Mouse (Mus musculus) liver, postnatal 0 days (tissue): Measurements from ENCODE around the gene Cycs. TPM values are rescaled to one million over a fixed set of nuclear protein-coding genes. Genes with fewer than 3 reads are reported as not detected.
A peak's percentile ranks its signal among the peaks of the same experiment; 100 is the strongest.

Experiments
- ATAC-seq: fragments of 200-750 bp; cut with Nextera tagmentation; 2 replicates; pipeline ENCODE4 v1.8.0; 2017; ENCODE audit warnings: mild to moderate bottlenecking, moderate library complexity
- DNase-seq: peaks from one replicate; pipeline ENCODE4 v3.0.0-alpha.2; 2016
- H3K27ac ChIP-seq: fragments of 300-500 bp; sonication (generic); 2 replicates; pipeline ENCODE4 v1.5.1; 2014; ENCODE audit warnings: antibody characterized with exemption, moderate library complexity, mild to moderate bottlenecking, low read depth
- H3K27me3 ChIP-seq: fragments of 300-500 bp; sonication (generic); 2 replicates; pipeline ENCODE4 v1.6.1; 2014; ENCODE audit warnings: low read length, control low read depth, mixed read lengths; ENCODE audit not compliant: insufficient read depth
- H3K36me3 ChIP-seq: fragments of 300-500 bp; sonication (generic); replicated peaks from 2 replicates; pipeline ENCODE4 v1.6.1; 2014; ENCODE audit warnings: mild to moderate bottlenecking, control low read depth, low read length, moderate library complexity, mixed read lengths; ENCODE audit not compliant: insufficient read depth
- H3K4me1 ChIP-seq: fragments of 300-500 bp; sonication (generic); 2 replicates; pipeline ENCODE4 v1.6.1; 2014; ENCODE audit warnings: antibody characterized with exemption, mild to moderate bottlenecking, control low read depth; ENCODE audit not compliant: insufficient read depth
- H3K4me2 ChIP-seq: fragments of 300-500 bp; sonication (generic); 2 replicates; pipeline ENCODE4 v1.6.1; 2014; ENCODE audit warnings: low read depth, mild to moderate bottlenecking, low read length, moderate library complexity, mixed read lengths
- H3K4me3 ChIP-seq: fragments of 300-500 bp; sonication (generic); 2 replicates; pipeline ENCODE4 v1.5.1; 2014; ENCODE audit warnings: low read depth, low read length
- H3K9ac ChIP-seq: fragments of 300-500 bp; sonication (generic); replicated peaks from 2 replicates; pipeline ENCODE4 v1.6.1; 2014; ENCODE audit warnings: mild to moderate bottlenecking, moderate library complexity
- H3K9me3 ChIP-seq: fragments of 300-500 bp; sonication (generic); 2 replicates; pipeline ENCODE4 v1.6.1; 2016; ENCODE audit warnings: mild to moderate bottlenecking, control low read depth, low read length, mixed read lengths
- CTCF ChIP-seq: sonication (generic); IDR thresholded peaks from 2 replicates; pipeline ENCODE4 v1.5.1; 2016; ENCODE audit warnings: antibody characterized with exemption, low read depth
- EP300 ChIP-seq: IDR thresholded peaks from 2 replicates; pipeline ENCODE4 v1.6.1; 2016; ENCODE audit warnings: antibody characterized with exemption, low read depth, mild to moderate bottlenecking
- WGBS: fragments of 180-500 bp; shearing (Covaris S2); extraction: QIAGEN DNeasy Blood & Tissue Kit; methylation state at CpG from one replicate; pipeline ENCODE4 v1.1.7; 2014; ENCODE audit not compliant: insufficient replicate concordance; 5-methylcytosine and 5-hydroxymethylcytosine counted together
- polyA plus RNA-seq: library from polyadenylated mRNA; unstranded; fragments of >200 nt; fragmentation: Nextera tagmentation; extraction: Ambion mirVana; gene quantifications from 2 replicates; pipeline ENCODE4 v1.2.1, GENCODE M21; 2015

Cycs gene
- polyA plus RNA-seq, 1 experiment from 2014 or later: 73.2 TPM

DNA sequence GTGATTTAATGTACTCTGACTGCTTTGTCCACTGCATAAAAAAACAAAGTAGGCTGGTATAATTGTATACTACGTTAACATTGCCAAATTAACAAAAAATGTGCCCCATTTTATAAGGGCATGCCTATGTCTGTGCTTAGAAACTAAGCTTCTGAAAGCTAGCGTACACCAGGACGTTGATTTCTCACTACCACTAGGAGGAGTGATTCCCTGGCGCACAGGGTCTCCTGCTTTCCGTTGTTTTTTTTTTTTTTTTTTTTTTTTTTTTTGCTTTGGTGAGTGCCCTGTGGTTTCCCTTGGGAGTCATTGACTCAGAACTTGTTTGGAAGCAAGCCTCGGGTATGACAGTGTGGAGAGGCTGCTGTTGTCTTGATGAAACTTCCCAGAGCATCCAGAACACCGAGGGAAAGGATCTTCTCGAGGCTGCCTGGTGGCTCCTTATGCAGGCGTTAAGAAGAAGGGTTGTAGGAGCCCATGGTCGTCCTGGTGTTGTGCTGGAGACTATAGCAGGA lies 27.1 kb upstream of the Cycs start:
- H3K36me3 ChIP-seq: no peaks in the 10 kb centered on the region
- no peak overlapping the region for H3K4me2 ChIP-seq
- no peak for ATAC-seq
- peaks cover 6% of the 10 kb centered on the region for H3K4me1 ChIP-seq
- no peak for DNase-seq
- no peak overlapping the region for H3K9ac ChIP-seq
- H3K4me3 ChIP-seq: no peak overlapping the region
- WGBS: 72% methylated on average over 10 of the region's 10 CpGs
- no peaks in the 10 kb centered on the region for H3K27me3 ChIP-seq
- no peak overlapping the region for H3K27ac ChIP-seq
- H3K9me3 ChIP-seq: no peaks in the 10 kb centered on the region
- 0 out of 2 replicates have a peak, but pooled peaks have one; percentile 7 for TF ChIP-seq CTCF
- no peak for TF ChIP-seq EP300

DNA sequence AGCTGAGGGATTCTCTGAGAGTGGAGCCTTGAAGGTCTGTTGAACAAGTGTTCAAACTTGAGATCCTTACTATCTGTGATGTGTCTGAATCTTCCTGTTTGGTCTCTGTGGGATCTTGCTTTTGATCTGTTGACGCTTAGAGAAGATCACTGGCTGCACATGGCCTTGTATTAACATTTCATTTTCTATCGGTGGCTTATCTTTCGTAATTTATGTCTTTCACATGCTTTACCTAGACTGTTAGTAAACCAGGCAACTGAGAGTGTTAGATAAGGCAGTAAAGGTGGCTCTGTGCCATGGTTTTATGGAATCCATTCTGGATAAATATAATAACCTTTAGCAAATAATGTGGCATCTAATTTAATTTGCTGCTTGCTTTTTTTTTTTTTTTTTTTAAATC lies 23.9 kb upstream of the Cycs start:
- Histone ChIP-seq H3K4me1 (peaks cover 6% of the 10 kb centered on the region), H3K9me3 (no peaks in the 10 kb centered on the region), H3K4me2 (no peak overlapping the region), H3K36me3 (no peaks in the 10 kb centered on the region), H3K27me3 (no peaks in the 10 kb centered on the region), H3K27ac (no peak overlapping the region), H3K4me3 (no peak overlapping the region), H3K9ac (no peak overlapping the region)
- WGBS: 46% methylated on average over 3 of the region's 3 CpGs
- TF ChIP-seq CTCF (no peak), EP300 (peak; percentile 65; the same call in 1 of the 2 replicates)
- no peak for DNase-seq
- no peak for ATAC-seq

DNA sequence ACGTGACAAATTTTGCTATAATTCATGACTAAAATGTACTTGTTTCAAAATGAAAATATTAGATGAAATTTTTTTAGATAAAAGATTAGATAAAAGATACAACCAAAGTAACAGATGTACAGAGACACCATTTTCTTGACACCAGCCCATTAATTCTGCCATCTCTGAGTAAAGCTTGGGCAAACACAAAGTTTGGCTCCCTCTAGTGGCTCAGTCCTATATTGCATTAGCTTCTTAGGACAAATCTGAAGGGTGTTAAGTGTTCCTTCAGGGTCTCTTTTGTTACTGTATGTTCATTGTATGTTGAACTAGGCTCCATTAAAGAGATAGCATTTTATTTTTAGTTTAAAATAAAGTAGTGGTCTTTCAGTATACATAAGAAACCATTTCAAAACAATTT lies 21.9 kb upstream of the Cycs start:
- TF ChIP-seq EP300 (no peak), CTCF (peak; percentile 90)
- ATAC-seq (no peak), DNase-seq (peak; percentile 55)
- 85% methylated on average over 1 of the region's 1 CpGs for WGBS
- Histone ChIP-seq H3K27ac (no peak overlapping the region), H3K4me2 (no peak overlapping the region), H3K9me3 (no peaks in the 10 kb centered on the region), H3K9ac (no peak overlapping the region), H3K4me3 (no peak overlapping the region), H3K27me3 (no peaks in the 10 kb centered on the region), H3K36me3 (no peaks in the 10 kb centered on the region), H3K4me1 (peaks cover 6% of the 10 kb centered on the region)

DNA sequence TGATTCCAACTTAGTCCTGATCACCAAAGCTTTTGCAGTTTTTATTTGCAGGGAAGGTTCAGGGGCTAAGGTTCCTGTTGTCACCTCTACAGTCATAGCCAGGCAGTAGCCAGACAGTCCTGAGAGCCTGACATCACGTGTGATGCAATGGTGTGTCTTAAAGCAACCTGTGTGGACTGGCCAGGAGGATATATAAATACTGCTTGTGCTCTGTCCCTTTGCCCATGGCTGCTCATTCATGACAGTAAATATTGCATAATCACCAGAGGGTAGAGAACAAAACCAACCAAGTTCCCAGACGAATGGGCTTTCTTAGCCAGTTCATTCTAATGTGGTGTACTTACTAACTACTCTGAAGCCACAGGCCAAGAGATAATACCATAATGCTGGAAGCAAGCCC lies 21.1 kb upstream of the Cycs start:
- Histone ChIP-seq H3K9me3 (no peaks in the 10 kb centered on the region), H3K4me3 (no peak overlapping the region), H3K9ac (no peak overlapping the region), H3K27me3 (no peaks in the 10 kb centered on the region), H3K36me3 (no peaks in the 10 kb centered on the region), H3K4me1 (peaks cover 6% of the 10 kb centered on the region), H3K4me2 (no peak overlapping the region), H3K27ac (no peak overlapping the region)
- ATAC-seq (peak; percentile 92), DNase-seq (peak; percentile 49)
- TF ChIP-seq EP300 (no peak), CTCF (no peak)
- WGBS: 52% methylated on average over 2 of the region's 2 CpGs

DNA sequence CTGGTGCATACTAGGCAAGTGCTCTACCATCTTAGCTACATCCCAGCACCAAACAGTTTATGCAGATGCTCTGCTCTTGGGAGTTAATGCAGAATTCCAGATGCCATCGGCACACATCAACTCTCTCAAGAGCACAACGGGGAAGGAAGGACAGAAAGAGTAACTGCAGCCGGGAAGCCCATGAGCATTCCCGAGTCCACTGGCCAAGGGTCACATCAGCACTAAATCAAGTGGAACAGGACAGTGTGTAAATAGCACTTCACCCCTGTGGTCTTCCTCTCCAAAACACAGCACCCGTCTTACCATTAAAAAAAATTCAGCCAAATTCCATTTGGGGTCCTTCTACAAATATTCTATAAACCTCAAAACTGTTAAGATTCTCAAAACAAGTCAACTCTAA lies 20.0 kb upstream of the Cycs start:
- WGBS: 51% methylated on average over 5 of the region's 5 CpGs
- Histone ChIP-seq H3K27me3 (no peaks in the 10 kb centered on the region), H3K9ac (0 out of 2 replicates have a peak overlapping the region, but pooled peaks have one; percentile 16), H3K27ac (0 out of 2 replicates have a peak overlapping the region, but pooled peaks have one; percentile 35), H3K4me1 (peaks cover 6% of the 10 kb centered on the region), H3K36me3 (no peaks in the 10 kb centered on the region), H3K4me3 (no peak overlapping the region), H3K4me2 (no peak overlapping the region), H3K9me3 (no peaks in the 10 kb centered on the region)
- DNase-seq (no peak), ATAC-seq (no peak)
- no peak for TF ChIP-seq EP300
- TF ChIP-seq CTCF: no peak

DNA sequence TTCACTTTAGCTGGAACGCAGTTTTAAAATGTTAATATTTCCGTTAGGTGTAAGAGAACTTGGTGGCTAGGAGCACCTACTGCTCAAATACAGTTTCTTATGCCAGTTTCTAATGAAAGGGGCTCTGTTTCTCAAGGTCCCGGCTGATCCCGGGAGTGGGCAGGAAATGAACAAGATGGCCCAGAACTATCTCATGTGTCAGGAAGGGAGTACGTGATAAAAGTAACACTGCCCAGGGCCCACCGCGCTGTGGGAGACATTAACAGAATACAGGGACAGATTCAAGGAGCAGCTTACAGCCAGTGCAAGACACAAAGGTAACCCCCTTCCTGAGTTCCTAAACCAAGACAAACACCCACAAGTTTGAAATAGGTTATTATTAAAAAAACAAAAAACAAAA lies 19.4 kb upstream of the Cycs start:
- Histone ChIP-seq H3K27ac (no peak overlapping the region), H3K27me3 (no peaks in the 10 kb centered on the region), H3K4me1 (peaks cover 6% of the 10 kb centered on the region), H3K36me3 (no peaks in the 10 kb centered on the region), H3K9me3 (no peaks in the 10 kb centered on the region), H3K4me2 (no peak overlapping the region), H3K9ac (no peak overlapping the region), H3K4me3 (no peak overlapping the region)
- TF ChIP-seq EP300 (no peak), CTCF (no peak)
- 69% methylated on average over 7 of the region's 7 CpGs for WGBS
- ATAC-seq: no peak
- DNase-seq: no peak

DNA sequence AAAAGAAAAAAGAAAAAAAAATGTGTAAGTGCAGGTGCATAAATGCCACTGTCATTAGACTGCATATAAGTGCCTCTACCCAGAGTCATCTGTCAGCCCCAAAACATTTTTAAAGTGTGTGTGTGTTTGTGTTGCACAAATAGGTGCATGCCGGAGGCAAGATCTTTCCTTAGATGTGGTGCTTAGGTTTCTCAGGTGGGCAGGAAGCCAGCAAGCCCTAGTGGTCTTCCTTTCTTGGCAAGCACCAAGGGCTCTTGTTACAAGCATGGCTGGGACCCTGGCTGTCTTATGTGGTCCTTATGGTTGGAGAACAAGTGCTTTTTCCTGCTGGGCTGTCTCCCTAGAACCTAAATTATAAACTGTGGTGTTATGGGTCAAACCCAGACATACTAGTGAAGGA lies 5.3 kb upstream of the Cycs start:
- H3K36me3 ChIP-seq: no peaks in the 10 kb centered on the region
- H3K4me3 ChIP-seq: no peak overlapping the region
- H3K9ac ChIP-seq: no peak overlapping the region
- DNase-seq (no peak), ATAC-seq (no peak)
- H3K27ac ChIP-seq: no peak overlapping the region
- H3K27me3 ChIP-seq: no peaks in the 10 kb centered on the region
- H3K4me1 ChIP-seq: peaks cover 10% of the 10 kb centered on the region
- 92% methylated on average over 1 of the region's 1 CpGs for WGBS
- H3K4me2 ChIP-seq: no peak overlapping the region
- no peaks in the 10 kb centered on the region for H3K9me3 ChIP-seq
- TF ChIP-seq CTCF: no peak
- TF ChIP-seq EP300: no peak
